Mouse (Mus musculus) CD4-positive, CD25-positive, alpha-beta regulatory T cell, adult 2 months (primary cell): Measurements from ENCODE around the gene Olfr71.
A peak's percentile ranks its signal among the peaks of the same experiment; 100 is the strongest.

Experiments
- DNase-seq: peaks from one replicate; pipeline ENCODE4 v3.0.0-alpha.2; 2012; ENCODE audit warnings: low read depth, low spot score

The Olfr71 gene

GRCm38 (mm10) chr4:43656339-43657109 lies 53.5 kb downstream of the Olfr71 start, which contains the start of gene Hint2:
Gene Hint2 (minus strand): TSS chr4:43656466.
- DNase-seq = peak; percentile 96

DNA sequence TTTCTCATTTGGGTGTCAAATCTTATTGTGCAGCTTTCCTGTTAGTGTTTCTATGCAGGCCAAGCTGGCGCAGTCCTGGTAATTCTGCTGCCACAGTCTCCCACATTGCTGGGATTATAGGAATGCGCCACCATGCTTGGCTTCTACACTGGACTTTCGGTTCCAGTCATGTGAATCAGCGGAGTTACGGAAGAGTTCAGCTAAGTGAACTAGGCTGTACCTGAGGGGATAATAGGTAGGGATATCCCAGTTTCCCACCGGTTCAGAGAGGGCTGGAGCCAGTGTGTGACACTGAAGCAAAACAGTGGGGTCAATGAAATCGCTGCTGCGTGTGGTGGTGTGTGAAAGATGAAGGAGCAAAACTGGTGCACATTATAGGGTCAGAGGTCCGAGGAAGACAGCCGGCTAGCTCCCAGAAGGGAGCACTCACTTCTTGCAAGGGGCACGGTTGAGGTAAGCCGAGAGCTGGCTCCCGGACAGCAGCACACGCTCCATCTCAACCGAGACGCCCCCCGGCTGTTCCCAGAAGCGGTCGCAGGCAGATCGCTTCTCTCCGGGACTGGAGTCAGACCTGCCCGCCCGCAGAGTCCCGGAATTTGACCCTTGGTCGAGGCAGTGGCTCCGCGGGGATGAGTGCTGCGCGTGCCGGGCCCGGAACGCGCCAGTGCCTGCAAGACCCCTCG lies 54.3 kb downstream of the Olfr71 start:
- no peak for DNase-seq
